Mouse (Mus musculus) forebrain, postnatal 0 days (tissue): ENCODE results near the gene H1foo. TPM values are rescaled to one million over a fixed set of nuclear protein-coding genes. Genes with fewer than 3 reads are reported as not detected.

Experiments
- ATAC-seq: fragments of 200-750 bp; cut with Nextera tagmentation; 2 replicates; pipeline ENCODE4 v1.8.0; 2017; ENCODE audit warnings: mild to moderate bottlenecking, moderate library complexity
- DNase-seq: peaks from one replicate; pipeline ENCODE4 v3.0.0-alpha.2; 2015
- H3K27ac ChIP-seq: fragments of 300-500 bp; sonication (generic); 2 replicates; pipeline ENCODE4 v1.5.1; 2014; ENCODE audit warnings: low read depth, mild to moderate bottlenecking, antibody characterized with exemption, low read length, moderate library complexity, mixed read lengths
- H3K27me3 ChIP-seq: fragments of 300-500 bp; sonication (generic); 2 replicates; pipeline ENCODE4 v1.6.1; 2014; ENCODE audit warnings: mild to moderate bottlenecking, low read length, mixed read lengths; ENCODE audit not compliant: insufficient read depth
- H3K36me3 ChIP-seq: fragments of 300-500 bp; sonication (generic); 2 replicates; pipeline ENCODE4 v1.6.1; 2014; ENCODE audit warnings: mild to moderate bottlenecking, moderate library complexity; ENCODE audit not compliant: insufficient read depth
- H3K4me1 ChIP-seq: fragments of 300-500 bp; sonication (generic); 2 replicates; pipeline ENCODE4 v1.6.1; 2014; ENCODE audit warnings: antibody characterized with exemption; ENCODE audit not compliant: insufficient read depth
- H3K4me2 ChIP-seq: fragments of 300-500 bp; sonication (generic); 2 replicates; pipeline ENCODE4 v1.6.1; 2014; ENCODE audit warnings: low read depth, mild to moderate bottlenecking, moderate library complexity
- H3K4me3 ChIP-seq: fragments of 300-500 bp; sonication (generic); 2 replicates; pipeline ENCODE4 v1.5.1; 2014; ENCODE audit warnings: low read depth, low read length, mixed read lengths
- H3K9ac ChIP-seq: fragments of 300-500 bp; sonication (generic); 2 replicates; pipeline ENCODE4 v1.6.1; 2014; ENCODE audit warnings: mild to moderate bottlenecking
- H3K9me3 ChIP-seq: fragments of 300-500 bp; sonication (generic); 2 replicates; pipeline ENCODE4 v1.6.1; 2016; ENCODE audit warnings: low read length
- CTCF ChIP-seq: sonication (generic); IDR thresholded peaks from 2 replicates; pipeline ENCODE4 v1.5.1; 2016; ENCODE audit warnings: antibody characterized with exemption, control low read depth, low read depth
- WGBS: fragments of 180-500 bp; shearing (Covaris S2); extraction: QIAGEN DNeasy Blood & Tissue Kit; methylation state at CpG from one replicate; pipeline ENCODE4 v1.1.7; 2014; 5-methylcytosine and 5-hydroxymethylcytosine counted together
- polyA plus RNA-seq: library from polyadenylated mRNA; unstranded; fragments of >200 nt; fragmentation: Nextera tagmentation; extraction: Ambion mirVana; gene quantifications from 2 replicates; pipeline ENCODE4 v1.2.1, GENCODE M21; 2015
- total RNA-seq: library from RNA; depleted of rRNA; stranded (reverse); fragments of >200 nt; gene quantifications from 2 replicates; pipeline ENCODE4 v1.2.3, GENCODE M21; 2014

Gene H1foo
- total and polyA plus RNA-seq, 2 experiments from 2014 or later, result not detected

GRCm38 (mm10) chr6:115955664-115956063, 10.9 kb downstream of the H1foo start:
- Histone ChIP-seq H3K4me2 (no peak overlapping the region), H3K9me3 (0 out of 2 replicates have a peak, but pooled peaks cover 3% of the 10 kb centered on the region), H3K27ac (no peak overlapping the region), H3K4me1 (peaks cover 20% of the 10 kb centered on the region; the same call in 1 of the 2 replicates), H3K9ac (no peak overlapping the region), H3K4me3 (no peak overlapping the region), H3K36me3 (peaks cover 5% of the 10 kb centered on the region; the same call in 1 of the 2 replicates), H3K27me3 (no peaks in the 10 kb centered on the region)
- DNase-seq (no peak), ATAC-seq (no peak)
- no peak for TF ChIP-seq CTCF
- WGBS, result 86% methylated on average over 11 of the region's 11 CpGs

- Histone ChIP-seq H3K4me1 (peaks cover 20% of the 10 kb centered on the region; the same call in 1 of the 2 replicates), H3K36me3 (peaks cover 7% of the 10 kb centered on the region; the same call in 1 of the 2 replicates), H3K4me2 (no peak overlapping the region), H3K4me3 (no peak overlapping the region), H3K27me3 (no peaks in the 10 kb centered on the region), H3K27ac (no peak overlapping the region), H3K9ac (no peak overlapping the region), H3K9me3 (0 out of 2 replicates have a peak, but pooled peaks cover 2% of the 10 kb centered on the region)
- peak; percentile 38 for TF ChIP-seq CTCF
- ATAC-seq, result no peak; the same call in 1 of the 2 replicates
- DNase-seq, result no peak
- 74% methylated on average over 13 of the region's 13 CpGs for WGBS
These were observed 11.7 kb downstream of the H1foo start for GRCm38 (mm10) chr6:115956418-115956921.

GRCm38 (mm10) chr6:115956922-115957601, 12.3 kb downstream of the H1foo start:
- H3K36me3 ChIP-seq, result peaks cover 7% of the 10 kb centered on the region; the same call in 1 of the 2 replicates
- H3K4me2 ChIP-seq, result no peak overlapping the region
- no peak for TF ChIP-seq CTCF
- no peaks in the 10 kb centered on the region for H3K27me3 ChIP-seq
- no peak overlapping the region for H3K4me3 ChIP-seq
- no peak overlapping the region for H3K9ac ChIP-seq
- 26% methylated on average over 16 of the region's 16 CpGs for WGBS
- peak; percentile 74 for ATAC-seq
- peaks cover 20% of the 10 kb centered on the region; the same call in 1 of the 2 replicates for H3K4me1 ChIP-seq
- H3K9me3 ChIP-seq, result no peaks in the 10 kb centered on the region
- peak; percentile 66 for DNase-seq
- H3K27ac ChIP-seq, result no peak overlapping the region

GRCm38 (mm10) chr6:115957681-115958080, 12.9 kb downstream of the H1foo start:
- no peak overlapping the region for H3K4me2 ChIP-seq
- ATAC-seq (no peak), DNase-seq (no peak)
- no peak overlapping the region for H3K27ac ChIP-seq
- no peak for TF ChIP-seq CTCF
- no peak overlapping the region for H3K4me3 ChIP-seq
- peaks cover 20% of the 10 kb centered on the region; the same call in 1 of the 2 replicates for H3K4me1 ChIP-seq
- H3K27me3 ChIP-seq, result no peaks in the 10 kb centered on the region
- H3K9me3 ChIP-seq, result no peaks in the 10 kb centered on the region
- WGBS, result 58% methylated on average over 6 of the region's 6 CpGs
- H3K36me3 ChIP-seq, result peaks cover 7% of the 10 kb centered on the region; the same call in 1 of the 2 replicates
- H3K9ac ChIP-seq, result no peak overlapping the region

GRCm38 (mm10) chr6:115958445-115958844, 13.7 kb downstream of the H1foo start:
- H3K36me3 ChIP-seq, result peaks cover 7% of the 10 kb centered on the region; the same call in 1 of the 2 replicates
- DNase-seq (no peak), ATAC-seq (no peak)
- no peak overlapping the region for H3K4me3 ChIP-seq
- H3K4me2 ChIP-seq, result no peak overlapping the region
- H3K4me1 ChIP-seq, result peaks cover 20% of the 10 kb centered on the region; the same call in 1 of the 2 replicates
- no peak for TF ChIP-seq CTCF
- no peaks in the 10 kb centered on the region for H3K9me3 ChIP-seq
- H3K27ac ChIP-seq, result no peak overlapping the region
- no peaks in the 10 kb centered on the region for H3K27me3 ChIP-seq
- WGBS, result 92% methylated on average over 9 of the region's 9 CpGs
- no peak overlapping the region for H3K9ac ChIP-seq

DNA sequence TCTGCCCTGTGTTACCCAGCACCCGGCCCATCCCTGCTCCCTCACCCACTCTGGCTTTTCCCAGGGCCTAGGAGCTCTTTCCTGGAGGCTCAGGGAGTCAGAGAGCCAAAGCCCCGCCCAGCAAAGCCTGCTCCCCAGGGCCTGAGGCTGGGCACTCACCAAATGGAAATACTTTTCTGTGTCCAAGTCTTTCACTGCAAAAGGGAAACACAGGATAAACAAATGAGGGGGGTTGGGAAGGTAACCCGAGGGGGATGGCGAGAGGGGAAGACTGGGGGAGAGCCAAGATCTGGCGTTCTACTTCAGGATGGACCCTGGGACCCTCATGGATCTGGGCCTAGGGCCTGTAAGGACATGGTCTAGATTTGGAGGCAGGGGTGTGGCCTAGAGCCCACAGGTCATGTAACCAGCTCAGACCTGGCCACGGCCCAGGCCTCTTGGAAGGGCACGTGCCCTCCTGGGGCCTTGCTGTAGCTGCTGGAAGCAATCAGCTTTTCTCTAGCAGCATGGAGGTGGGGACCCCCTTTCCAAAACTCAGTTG, 14.5 kb downstream of the H1foo start:
- ATAC-seq, result no peak
- Histone ChIP-seq H3K4me1 (peaks cover 16% of the 10 kb centered on the region; the same call in 1 of the 2 replicates), H3K4me3 (no peak overlapping the region), H3K9me3 (no peaks in the 10 kb centered on the region), H3K36me3 (peaks cover 7% of the 10 kb centered on the region; the same call in 1 of the 2 replicates), H3K4me2 (no peak overlapping the region), H3K27me3 (no peaks in the 10 kb centered on the region), H3K27ac (no peak overlapping the region), H3K9ac (no peak overlapping the region)
- 56% methylated on average over 7 of the region's 7 CpGs for WGBS
- no peak for DNase-seq
- TF ChIP-seq CTCF, result no peak

- H3K9ac ChIP-seq, result no peak overlapping the region
- peaks cover 7% of the 10 kb centered on the region; the same call in 1 of the 2 replicates for H3K36me3 ChIP-seq
- peaks cover 12% of the 10 kb centered on the region; the same call in 1 of the 2 replicates for H3K4me1 ChIP-seq
- TF ChIP-seq CTCF, result no peak
- H3K4me2 ChIP-seq, result no peak overlapping the region
- H3K9me3 ChIP-seq, result no peaks in the 10 kb centered on the region
- H3K27me3 ChIP-seq, result no peaks in the 10 kb centered on the region
- no peak for DNase-seq
- 91% methylated on average over 19 of the region's 19 CpGs for WGBS
- no peak for ATAC-seq
- H3K4me3 ChIP-seq, result no peak overlapping the region
- H3K27ac ChIP-seq, result no peak overlapping the region
These were observed 15.6 kb downstream of the H1foo start for GRCm38 (mm10) chr6:115960322-115960721.
